Mouse (Mus musculus): ENCODE results near the gene Adcy6.

Gene Adcy6

GRCm38 (mm10) chr15:98567278-98568134, 42.4 kb downstream of the Adcy6 start:
- peak; percentile 99 for DNase-seq (ENCODE audit: low read depth, low spot score)

DNA sequence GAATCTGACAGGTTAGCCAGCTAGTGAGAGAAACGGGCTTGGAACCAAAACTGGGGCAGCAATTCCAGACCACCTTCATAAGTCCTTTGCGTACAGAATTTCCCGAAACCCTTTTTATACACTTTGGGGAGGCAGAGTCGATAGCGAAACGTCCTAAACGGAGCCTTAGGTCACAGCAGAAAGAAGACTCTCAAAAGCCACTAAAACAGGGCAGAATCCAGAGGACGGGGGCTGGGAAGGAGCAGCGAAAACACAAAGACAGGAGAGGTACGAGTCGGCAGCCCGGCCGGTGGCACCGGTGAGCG, 43.0 kb downstream of the Adcy6 start:
- DNase-seq (ENCODE audit: low read depth, low spot score) = no peak

- DNase-seq (ENCODE audit: low read depth, low spot score) = no peak
Observed at GRCm38 (mm10) chr15:98557186-98557585, 52.7 kb downstream of the Adcy6 start.

DNA sequence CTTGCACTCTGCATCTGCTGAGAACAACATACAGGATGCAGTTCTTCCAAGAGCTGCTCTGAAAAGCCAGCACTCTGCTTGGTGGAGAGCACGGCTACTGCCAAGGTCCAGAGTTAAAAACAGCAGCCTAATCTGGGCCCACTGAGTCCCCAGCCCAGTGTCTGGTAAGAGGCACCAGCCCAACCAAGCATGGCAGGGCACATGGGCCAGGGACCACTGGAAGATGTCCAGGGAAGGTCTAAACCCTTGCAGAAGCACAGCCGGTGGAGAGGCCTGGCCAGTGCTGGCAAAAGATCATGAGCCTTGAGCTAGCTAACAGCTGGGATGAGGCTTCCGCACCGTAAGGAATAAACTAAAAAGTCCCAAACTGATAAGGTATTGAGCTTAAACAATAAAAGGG, 54.0 kb downstream of the Adcy6 start:
- DNase-seq (ENCODE audit: low read depth, low spot score) = no peak

DNA sequence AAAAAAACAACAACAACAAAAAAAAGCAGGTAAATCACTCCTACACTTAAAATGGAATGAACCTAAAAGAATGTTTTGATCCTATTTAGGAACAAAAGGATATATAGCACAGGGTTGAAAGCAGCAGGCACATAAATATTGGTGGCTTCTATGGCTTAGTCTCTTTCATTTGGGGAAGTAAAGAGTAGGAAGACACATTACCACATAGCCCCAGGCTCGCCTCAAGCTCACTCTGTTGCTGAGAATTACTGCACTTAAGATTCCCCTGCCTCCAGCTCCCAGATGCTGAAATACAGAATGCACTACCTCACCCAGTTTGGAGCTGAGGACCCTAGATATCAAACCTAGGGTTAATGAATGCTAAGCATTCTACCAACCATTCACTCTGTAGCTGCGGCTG, 57.1 kb downstream of the Adcy6 start:
- DNase-seq (ENCODE audit: low read depth, low spot score) = no peak

GRCm38 (mm10) chr15:98546843-98547242, 63.0 kb downstream of the Adcy6 start:
- DNase-seq (ENCODE audit: low read depth, low spot score) = no peak

- no peak for DNase-seq (ENCODE audit: low read depth, low spot score)
Observed at GRCm38 (mm10) chr15:98545151-98545550, 64.7 kb downstream of the Adcy6 start.

DNA sequence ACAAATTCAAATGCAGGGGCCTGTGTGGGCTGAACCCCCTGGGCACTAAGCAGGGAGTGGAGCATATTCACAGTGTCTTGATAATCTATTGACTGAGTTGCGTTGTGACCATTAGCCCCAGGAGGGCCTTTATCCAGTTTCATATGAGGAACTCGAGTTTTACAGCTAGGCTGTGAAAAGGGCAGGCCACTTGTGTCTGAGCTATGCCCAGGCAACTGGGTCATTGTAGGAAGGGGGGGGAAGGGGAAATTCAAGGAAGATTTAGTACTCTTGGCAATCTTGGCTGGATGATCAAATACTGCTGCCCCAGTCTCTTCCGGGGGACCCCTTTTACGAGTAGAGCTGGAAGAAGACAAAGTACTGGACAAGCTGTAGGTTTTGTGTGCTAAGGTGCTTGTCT, 66.5 kb downstream of the Adcy6 start:
- DNase-seq (ENCODE audit: low read depth, low spot score) = no peak

- no peak for DNase-seq (ENCODE audit: low read depth, low spot score)
Observed at GRCm38 (mm10) chr15:98541064-98541463, 68.8 kb downstream of the Adcy6 start.

All from retina, adult 2 months (tissue).